Mouse (Mus musculus): ENCODE results near the gene Zc3h4.

DNA sequence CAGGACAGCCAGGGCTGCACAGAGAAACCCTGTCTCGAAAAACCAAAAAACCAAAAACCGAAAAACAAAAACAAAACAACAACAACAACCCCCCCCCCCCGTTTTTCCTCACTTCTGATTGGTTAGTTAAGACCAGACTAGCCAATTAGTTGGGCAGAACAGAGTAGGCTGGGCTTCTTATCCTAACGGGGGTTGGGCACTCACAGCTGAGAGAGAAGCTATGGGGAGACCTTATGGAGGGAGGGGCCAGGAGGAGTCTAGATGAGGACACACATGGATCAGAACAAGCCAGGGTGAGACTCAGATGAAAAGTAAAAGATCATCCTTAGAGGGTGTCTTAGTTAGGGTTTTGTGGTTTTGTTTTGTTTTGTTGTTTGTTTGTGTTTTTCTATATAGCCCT is 7.8 kb upstream of the Zc3h4 start:
- TF ChIP-seq CTCF (IDR thresholded peaks at IDR 0.05; ENCODE audit: extremely low read depth, insufficient read depth, insufficient read length, insufficient replicate concordance) (no peak), POLR2A (IDR thresholded peaks at IDR 0.05; ENCODE audit: low read depth, low read length) (no peak)
